Mouse (Mus musculus): ENCODE results near the gene Jak3. TPM values are rescaled to one million over a fixed set of nuclear protein-coding genes. Genes with fewer than 3 reads are reported as not detected.

Gene Jak3
- polyA plus RNA-seq, 1 experiment from 2014 or later, result 4.2 TPM

DNA sequence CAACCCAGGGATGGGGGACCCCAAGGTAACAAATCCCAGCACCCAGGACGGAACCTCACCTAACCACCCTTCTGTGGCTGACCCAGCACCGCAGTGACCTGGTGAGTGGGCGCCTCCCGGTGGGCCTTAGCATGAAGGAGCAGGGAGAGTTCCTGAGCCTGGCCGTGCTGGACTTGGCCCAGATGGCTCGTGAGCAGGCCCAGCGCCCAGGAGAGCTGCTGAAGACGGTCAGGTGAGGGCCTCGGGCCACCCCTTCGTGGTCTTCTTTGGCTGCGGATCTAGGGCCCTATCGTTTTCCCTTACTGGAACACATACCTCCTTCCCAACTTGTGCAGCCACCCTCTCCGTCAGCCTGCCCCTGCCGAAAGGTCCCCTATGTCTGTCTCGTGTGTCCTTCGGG is 3.0 kb downstream of the Jak3 start:
- H3K4me3 ChIP-seq, result peak overlapping the region; percentile 32
- ATAC-seq (ENCODE audit: low FRiP score, low read depth), result no peak
- peak overlapping the region; percentile 58 for H3K4me2 ChIP-seq (replicated peaks)
- 14% methylated on average over 16 of the region's 16 CpGs for WGBS
- H3K4me1 ChIP-seq, result peaks cover 26% of the 10 kb centered on the region
- 0 out of 2 replicates have a peak overlapping the region, but pooled peaks have one; percentile 39 for H3K9ac ChIP-seq
- H3K27me3 ChIP-seq, result peaks cover 90% of the 10 kb centered on the region
- H3K27ac ChIP-seq, result no peak overlapping the region
- no peaks in the 10 kb centered on the region for H3K9me3 ChIP-seq
- H3K36me3 ChIP-seq, result no peaks in the 10 kb centered on the region

DNA sequence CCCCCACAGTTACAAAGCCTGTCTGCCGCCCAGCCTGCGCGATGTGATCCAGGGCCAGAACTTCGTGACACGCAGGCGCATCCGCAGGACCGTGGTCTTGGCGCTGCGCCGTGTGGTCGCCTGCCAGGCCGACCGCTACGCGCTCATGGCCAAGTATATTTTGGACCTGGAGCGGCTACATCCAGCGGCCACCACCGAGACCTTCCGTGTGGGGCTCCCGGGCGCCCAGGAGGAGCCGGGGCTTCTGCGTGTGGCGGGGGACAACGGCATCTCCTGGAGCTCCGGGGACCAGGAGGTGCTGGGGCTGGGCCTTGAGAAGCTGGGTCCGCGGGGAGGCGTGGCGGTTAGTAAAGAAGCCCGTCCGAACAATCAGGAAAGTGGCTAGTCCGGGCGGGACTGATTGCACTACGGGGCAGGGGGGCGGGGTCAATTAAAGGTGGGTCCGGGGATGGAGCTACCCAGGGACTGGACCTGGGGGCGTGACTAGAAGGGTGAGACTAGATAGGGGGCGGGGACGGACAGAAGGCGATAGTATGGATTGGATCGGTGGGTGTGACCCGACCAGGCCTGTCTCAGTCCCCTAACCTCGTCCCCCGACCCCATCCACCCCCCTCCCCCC is 3.6 kb downstream of the Jak3 start:
- no peaks in the 10 kb centered on the region for H3K36me3 ChIP-seq
- WGBS, result 5% methylated on average over 44 of the region's 46 CpGs
- H3K9ac ChIP-seq, result 0 out of 2 replicates have a peak overlapping the region, but pooled peaks have one; percentile 39
- H3K27ac ChIP-seq, result no peak overlapping the region
- ATAC-seq (ENCODE audit: low FRiP score, low read depth), result no peak
- peak overlapping the region; percentile 58 for H3K4me2 ChIP-seq (replicated peaks)
- no peaks in the 10 kb centered on the region for H3K9me3 ChIP-seq
- H3K4me3 ChIP-seq, result peak overlapping the region; percentile 32
- H3K27me3 ChIP-seq, result peaks cover 96% of the 10 kb centered on the region
- peaks cover 26% of the 10 kb centered on the region for H3K4me1 ChIP-seq

DNA sequence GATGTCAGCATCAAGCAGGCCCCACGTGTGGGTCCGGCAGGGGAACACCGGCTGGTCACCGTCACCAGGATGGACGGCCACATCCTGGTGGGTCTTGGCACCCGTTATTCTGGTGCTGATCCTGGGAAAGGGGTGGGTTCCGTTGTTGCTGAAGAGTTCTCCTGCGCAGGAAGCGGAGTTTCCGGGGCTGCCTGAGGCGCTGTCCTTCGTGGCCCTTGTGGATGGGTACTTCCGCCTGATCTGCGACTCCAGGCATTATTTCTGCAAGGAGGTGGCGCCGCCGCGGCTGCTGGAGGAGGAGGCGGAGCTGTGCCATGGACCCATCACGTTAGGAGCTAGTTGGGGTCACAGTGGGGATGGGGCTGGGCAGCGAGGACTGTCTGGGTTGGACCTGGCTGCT is 4.4 kb downstream of the Jak3 start:
- WGBS, result 4% methylated on average over 21 of the region's 21 CpGs
- Histone ChIP-seq H3K4me1 (peaks cover 28% of the 10 kb centered on the region), H3K36me3 (no peaks in the 10 kb centered on the region), H3K9me3 (no peaks in the 10 kb centered on the region), H3K9ac (no peak overlapping the region), H3K4me3 (no peak overlapping the region), H3K27me3 (peaks cover 99% of the 10 kb centered on the region), H3K4me2 (replicated peaks) (0 out of 2 replicates have a peak overlapping the region, but pooled peaks have one; percentile 11), H3K27ac (no peak overlapping the region)
- ATAC-seq (ENCODE audit: low FRiP score, low read depth), result no peak

DNA sequence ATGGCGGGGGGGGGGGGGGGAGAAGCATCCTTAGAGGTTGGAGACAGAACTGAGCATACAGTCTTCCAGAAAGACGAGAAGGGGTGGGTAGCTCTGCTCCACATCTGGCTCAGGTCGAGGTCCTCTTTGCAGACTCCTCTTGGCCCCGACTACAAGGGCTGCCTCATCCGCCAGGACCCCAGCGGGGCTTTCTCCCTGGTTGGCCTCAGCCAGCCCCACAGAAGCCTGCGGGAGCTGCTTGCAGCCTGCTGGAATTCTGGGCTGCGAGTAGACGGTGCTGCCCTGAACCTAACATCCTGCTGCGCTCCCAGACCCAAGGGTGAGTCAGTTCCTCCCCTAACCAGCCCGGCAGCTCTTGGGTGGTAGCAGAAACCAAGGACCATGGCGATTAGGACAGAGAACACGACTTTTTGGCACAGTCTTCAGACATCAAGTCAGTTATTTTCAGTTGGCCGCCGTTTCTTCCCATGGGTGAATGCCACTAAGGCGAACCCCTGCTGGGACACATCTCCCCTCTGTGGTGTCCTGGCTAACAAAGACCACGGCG is 5.3 kb downstream of the Jak3 start:
- no peak overlapping the region for H3K4me2 ChIP-seq (replicated peaks)
- H3K36me3 ChIP-seq, result no peaks in the 10 kb centered on the region
- H3K27ac ChIP-seq, result no peak overlapping the region
- H3K4me3 ChIP-seq, result no peak overlapping the region
- no peak overlapping the region for H3K9ac ChIP-seq
- H3K27me3 ChIP-seq, result peaks cover 99% of the 10 kb centered on the region
- H3K9me3 ChIP-seq, result no peaks in the 10 kb centered on the region
- H3K4me1 ChIP-seq, result peaks cover 31% of the 10 kb centered on the region
- no peak for ATAC-seq (ENCODE audit: low FRiP score, low read depth)
- 3% methylated on average over 18 of the region's 18 CpGs for whole genome bisulfite sequencing

DNA sequence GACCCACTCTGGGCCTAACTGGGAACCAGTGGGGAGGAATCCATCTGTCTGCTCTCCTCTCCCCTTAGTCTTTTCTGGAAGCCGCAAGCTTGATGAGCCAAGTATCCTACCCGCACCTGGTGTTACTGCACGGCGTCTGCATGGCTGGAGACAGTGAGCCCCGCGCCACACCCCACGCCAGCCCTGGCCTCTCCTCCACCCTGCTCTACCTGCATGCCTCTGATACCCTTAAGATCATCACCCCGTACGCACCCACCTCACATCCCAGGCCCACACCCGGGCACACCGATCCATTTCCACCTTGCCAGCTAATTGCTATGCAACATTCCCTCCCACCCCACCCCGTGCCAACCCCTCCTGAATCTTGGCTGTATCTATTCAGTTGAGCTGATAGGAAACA is 6.7 kb downstream of the Jak3 start:
- H3K36me3 ChIP-seq, result no peaks in the 10 kb centered on the region
- H3K9me3 ChIP-seq, result no peaks in the 10 kb centered on the region
- H3K9ac ChIP-seq, result no peak overlapping the region
- H3K27ac ChIP-seq, result no peak overlapping the region
- no peak overlapping the region for H3K4me3 ChIP-seq
- peaks cover 34% of the 10 kb centered on the region for H3K4me1 ChIP-seq
- WGBS, result 57% methylated on average over 12 of the region's 12 CpGs
- no peak overlapping the region for H3K4me2 ChIP-seq (replicated peaks)
- ATAC-seq (ENCODE audit: low FRiP score, low read depth), result no peak
- H3K27me3 ChIP-seq, result peaks cover 100% of the 10 kb centered on the region

DNA sequence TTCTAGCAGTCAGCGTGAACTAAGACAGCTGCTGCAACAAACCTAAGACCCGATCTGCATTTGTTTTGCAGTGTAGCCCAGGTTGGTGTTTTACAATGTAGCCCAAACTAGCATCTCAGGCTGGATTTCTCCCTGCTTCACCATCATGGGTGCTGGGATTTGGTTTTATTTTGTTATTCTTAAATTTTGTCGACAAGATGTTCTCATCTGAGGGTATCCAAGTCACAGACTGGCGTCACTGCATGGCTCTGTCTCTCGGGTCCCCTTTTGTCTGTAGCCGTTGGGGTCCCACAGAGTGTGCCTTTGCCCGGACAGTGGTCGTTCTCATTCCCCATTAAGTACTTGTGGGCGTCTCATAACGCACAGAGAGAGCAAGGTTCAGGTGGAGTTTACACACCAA is 8.6 kb downstream of the Jak3 start:
- H3K4me2 ChIP-seq (replicated peaks), result no peak overlapping the region
- no peak overlapping the region for H3K4me3 ChIP-seq
- H3K9me3 ChIP-seq, result no peaks in the 10 kb centered on the region
- ATAC-seq (ENCODE audit: low FRiP score, low read depth), result no peak
- peaks cover 100% of the 10 kb centered on the region for H3K27me3 ChIP-seq
- no peak overlapping the region for H3K9ac ChIP-seq
- no peaks in the 10 kb centered on the region for H3K36me3 ChIP-seq
- H3K27ac ChIP-seq, result no peak overlapping the region
- WGBS, result 17% methylated on average over 10 of the region's 10 CpGs
- peaks cover 29% of the 10 kb centered on the region for H3K4me1 ChIP-seq

DNA sequence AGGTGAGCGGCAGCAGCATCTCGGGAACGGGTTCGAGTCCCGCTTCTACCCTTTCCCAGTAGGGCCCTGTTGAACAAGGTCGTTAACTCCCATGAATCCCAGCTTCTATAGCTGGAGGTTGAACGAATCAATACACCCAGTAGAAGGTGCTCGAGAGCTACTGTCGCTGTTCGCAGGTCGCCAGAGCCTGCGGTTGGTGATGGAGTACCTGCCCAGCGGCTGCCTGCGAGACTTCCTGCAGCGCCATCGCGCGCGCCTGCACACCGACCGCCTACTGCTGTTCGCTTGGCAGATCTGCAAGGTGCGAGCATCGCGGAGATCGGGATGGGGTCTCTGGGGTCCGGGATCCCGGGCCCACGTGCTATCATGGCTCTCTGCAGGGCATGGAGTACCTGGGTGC is 9.5 kb downstream of the Jak3 start:
- Histone ChIP-seq H3K27ac (no peak overlapping the region), H3K4me3 (peak overlapping the region; percentile 35), H3K9ac (no peak overlapping the region), H3K27me3 (peaks cover 100% of the 10 kb centered on the region), H3K4me2 (replicated peaks) (peak overlapping the region; percentile 60), H3K9me3 (no peaks in the 10 kb centered on the region), H3K4me1 (peaks cover 23% of the 10 kb centered on the region), H3K36me3 (no peaks in the 10 kb centered on the region)
- no peak for ATAC-seq (ENCODE audit: low FRiP score, low read depth)
- WGBS, result 2% methylated on average over 29 of the region's 29 CpGs

DNA sequence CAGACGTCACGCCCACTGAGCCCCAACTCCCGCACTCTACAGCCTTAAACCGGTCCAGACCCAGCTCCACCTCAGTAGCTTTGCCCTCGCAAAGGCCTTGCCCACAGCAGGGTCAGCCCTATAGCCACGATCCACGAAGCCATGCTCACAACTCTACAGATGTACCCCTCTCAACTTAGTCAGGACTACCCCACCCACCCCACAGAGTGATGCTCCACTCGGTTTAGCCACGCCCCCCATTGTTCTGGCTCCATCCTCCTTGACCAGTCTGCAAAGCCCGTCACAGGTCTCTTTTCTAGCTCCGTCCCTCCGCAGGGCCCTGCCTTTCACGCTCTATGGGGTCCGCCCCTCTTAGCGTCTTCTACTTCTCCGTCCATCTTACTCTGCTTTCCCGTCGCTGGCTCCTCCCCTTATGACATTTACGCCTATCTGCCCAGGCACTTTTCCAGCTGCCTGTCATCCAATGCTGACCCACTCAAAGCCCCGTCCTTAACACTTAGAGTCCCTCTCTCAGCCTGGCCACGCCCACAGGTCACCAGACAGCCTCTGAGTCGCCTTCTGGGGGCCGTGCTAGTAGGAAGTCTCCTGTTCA is 10.1 kb downstream of the Jak3 start:
- Histone ChIP-seq H3K27ac (no peak overlapping the region), H3K27me3 (peaks cover 100% of the 10 kb centered on the region), H3K9me3 (no peaks in the 10 kb centered on the region), H3K4me3 (peak overlapping the region; percentile 35), H3K4me2 (replicated peaks) (peak overlapping the region; percentile 60), H3K9ac (no peak overlapping the region; the same call in 1 of the 2 replicates), H3K36me3 (no peaks in the 10 kb centered on the region), H3K4me1 (peaks cover 18% of the 10 kb centered on the region)
- peak; percentile 33; the same call in 1 of the 2 replicates for ATAC-seq (ENCODE audit: low FRiP score, low read depth)
- WGBS, result 6% methylated on average over 23 of the region's 23 CpGs

DNA sequence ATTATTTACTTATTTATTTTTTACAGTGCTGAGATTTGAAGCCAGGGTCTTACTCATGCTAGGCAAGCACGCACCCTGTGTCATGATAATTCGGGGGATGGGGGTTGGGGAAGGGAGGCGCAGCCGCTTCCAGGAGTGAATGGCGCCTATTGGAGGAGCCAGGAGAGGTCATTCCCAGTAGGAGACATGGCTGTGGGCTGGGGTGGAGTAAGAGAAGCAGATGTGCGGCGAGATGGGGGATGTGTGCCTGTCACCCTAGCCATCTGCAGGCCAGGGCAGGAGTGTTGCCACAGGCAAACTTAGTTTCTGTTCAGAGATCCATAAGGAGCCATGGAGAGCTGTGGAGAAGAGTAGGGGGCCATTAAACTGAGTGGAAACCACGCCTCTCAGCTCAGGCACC is 11.5 kb downstream of the Jak3 start:
- Histone ChIP-seq H3K4me3 (no peak overlapping the region; the same call in 1 of the 2 replicates), H3K27me3 (peaks cover 100% of the 10 kb centered on the region), H3K9ac (no peak overlapping the region), H3K36me3 (no peaks in the 10 kb centered on the region), H3K9me3 (no peaks in the 10 kb centered on the region), H3K4me2 (replicated peaks) (no peak overlapping the region), H3K27ac (no peak overlapping the region), H3K4me1 (peaks cover 15% of the 10 kb centered on the region)
- ATAC-seq (ENCODE audit: low FRiP score, low read depth), result no peak
- under 1% methylated on average over 8 of the region's 8 CpGs for WGBS

DNA sequence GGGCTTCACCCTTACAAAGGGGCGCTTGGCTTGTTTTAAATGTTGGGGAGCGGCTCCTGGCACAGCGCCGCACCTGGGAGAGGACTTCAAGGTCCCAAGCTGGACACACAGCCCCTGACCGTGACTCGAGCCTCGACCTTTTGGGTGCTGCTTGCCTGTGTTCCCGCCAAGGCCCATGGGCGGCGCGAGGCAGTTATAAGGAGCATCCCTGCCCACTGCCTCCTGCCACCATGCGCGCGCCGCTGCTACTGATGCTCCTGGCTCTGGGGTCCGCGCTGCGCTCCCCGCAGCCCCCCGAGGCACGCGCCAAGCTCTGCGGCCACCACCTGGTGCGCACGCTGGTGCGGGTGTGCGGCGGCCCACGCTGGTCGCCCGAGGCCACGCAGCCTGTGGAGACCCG is 12.9 kb downstream of the Jak3 start, which contains the start of gene Insl3:
Insl3 (plus strand) TSS at position 187 of the 400 bp plus-strand sequence.
- no peak within 1 kb of the TSS for H3K4me2 ChIP-seq (replicated peaks)
- no peak within 1 kb of the TSS for H3K27ac ChIP-seq
- peaks cover 26% of the 10 kb centered on the region for H3K4me1 ChIP-seq
- 5% methylated on average over 33 of the region's 33 CpGs for WGBS
- no peak for ATAC-seq (ENCODE audit: low FRiP score, low read depth)
- H3K9ac ChIP-seq, result no peak within 1 kb of the TSS
- H3K9me3 ChIP-seq, result no peaks in the 10 kb centered on the region
- H3K4me3 ChIP-seq, result no peak within 1 kb of the TSS
- no peaks in the 10 kb centered on the region for H3K36me3 ChIP-seq
- H3K27me3 ChIP-seq, result peaks cover 100% of the 10 kb centered on the region

DNA sequence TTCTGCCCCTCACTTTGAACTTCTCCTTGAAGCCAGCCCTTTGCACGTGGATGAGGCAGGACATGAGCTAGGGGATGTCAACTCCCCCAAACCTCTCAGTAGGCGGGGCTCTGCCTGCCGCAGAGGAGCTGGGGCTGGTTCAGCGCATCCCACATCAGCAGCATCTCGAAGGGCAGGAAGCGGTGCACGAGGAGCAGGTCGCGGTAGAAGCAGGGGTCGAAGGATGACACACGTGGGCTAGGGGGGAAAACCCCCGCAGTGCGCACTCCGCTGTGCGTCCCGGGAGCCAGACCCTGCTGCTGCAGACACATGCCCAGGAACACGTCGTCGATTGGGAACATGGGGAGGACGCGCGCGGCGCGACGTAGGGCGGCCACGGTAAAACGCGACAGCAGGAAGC is 16.4 kb downstream of the Jak3 start:
- peaks cover 11% of the 10 kb centered on the region for H3K4me1 ChIP-seq
- no peaks in the 10 kb centered on the region for H3K36me3 ChIP-seq
- peaks cover 96% of the 10 kb centered on the region for H3K27me3 ChIP-seq
- H3K9me3 ChIP-seq, result no peaks in the 10 kb centered on the region
- H3K9ac ChIP-seq, result no peak overlapping the region
- WGBS, result 5% methylated on average over 30 of the region's 30 CpGs
- H3K4me2 ChIP-seq (replicated peaks), result 0 out of 2 replicates have a peak overlapping the region, but pooled peaks have one; percentile 9
- H3K4me3 ChIP-seq, result peak overlapping the region; percentile 10
- no peak for ATAC-seq (ENCODE audit: low FRiP score, low read depth)
- no peak overlapping the region for H3K27ac ChIP-seq

DNA sequence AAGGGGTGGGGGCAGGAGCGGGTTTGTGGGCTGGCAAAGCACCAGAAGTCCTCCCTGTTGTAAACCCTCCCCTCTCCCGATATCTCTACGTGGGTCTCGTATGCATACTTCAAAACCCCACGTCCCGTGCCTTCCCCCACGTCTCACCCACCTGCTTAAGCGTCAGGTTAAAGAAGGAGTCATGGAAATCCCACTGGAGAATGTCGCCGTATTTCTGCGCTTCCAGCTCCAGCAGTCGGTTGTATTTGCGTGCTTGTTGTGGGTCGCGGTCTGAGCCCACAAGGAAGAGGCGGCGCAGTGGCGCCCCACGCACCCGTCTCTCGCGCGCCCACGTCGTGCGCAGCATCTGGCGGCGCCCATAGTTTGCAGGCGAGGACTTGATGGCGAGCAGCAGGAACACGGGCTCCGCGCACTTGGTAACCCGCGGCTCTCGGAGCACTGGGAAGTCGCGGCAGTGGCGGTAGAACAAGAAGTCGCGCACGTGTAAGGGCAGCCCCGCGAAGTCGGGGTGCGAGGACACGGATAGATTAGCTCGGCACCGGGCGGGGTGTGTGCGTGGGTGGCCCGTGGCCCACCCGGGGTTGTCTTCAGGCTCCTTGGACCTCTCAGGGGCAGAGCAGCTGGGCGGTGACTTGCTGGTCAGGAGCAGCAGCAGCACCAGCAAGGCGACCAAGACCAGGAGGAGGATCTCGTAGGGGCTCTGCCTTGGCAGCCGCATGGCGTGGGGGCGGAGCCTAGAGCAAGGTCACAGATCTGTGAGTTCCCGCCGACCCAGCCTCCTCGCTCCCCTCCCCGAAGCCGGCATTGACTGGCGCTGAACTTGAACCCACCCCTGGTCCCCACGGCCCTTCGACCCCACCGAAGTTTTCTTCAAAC is 17.3 kb downstream of the Jak3 start:
- Histone ChIP-seq H3K27me3 (peaks cover 96% of the 10 kb centered on the region), H3K9ac (no peak overlapping the region), H3K4me3 (peak overlapping the region; percentile 29), H3K27ac (no peak overlapping the region), H3K9me3 (no peaks in the 10 kb centered on the region), H3K4me1 (peaks cover 11% of the 10 kb centered on the region), H3K4me2 (replicated peaks) (peak overlapping the region; percentile 50), H3K36me3 (no peaks in the 10 kb centered on the region)
- ATAC-seq (ENCODE audit: low FRiP score, low read depth), result no peak
- WGBS, result 11% methylated on average over 68 of the region's 68 CpGs

Measured in limb, embryonic 13.5 days (tissue).